Mouse (Mus musculus) neural tube, embryonic 12.5 days (tissue): ENCODE measurements at regions not wholly inside any gene's neighbourhood (a gene's known extent, or its start where the extent isn't known, plus 50 kb on each side); places are given as distances from the start of the nearest gene placed in this dataset.
"Not testable (repeated sequence)": the region's sequence is repeated elsewhere in the genome, so short reads cannot be mapped to it uniquely, and the experiment has no call there.

Experiments
- ATAC-seq: fragments of 200-750 bp; cut with Nextera tagmentation; 2 replicates; pipeline ENCODE4 v1.8.0; 2017; ENCODE audit warnings: low read depth, mild to moderate bottlenecking, moderate TSS enrichment, moderate library complexity; ENCODE audit not compliant: low FRiP score
- H3K27ac ChIP-seq: fragments of 300-500 bp; sonication (generic); 2 replicates; pipeline ENCODE4 v1.5.1; 2016
- H3K27me3 ChIP-seq: fragments of 300-500 bp; sonication (generic); replicated peaks from 2 replicates; pipeline ENCODE4 v1.6.1; 2016; ENCODE audit warnings: mild to moderate bottlenecking
- H3K36me3 ChIP-seq: fragments of 300-500 bp; sonication (generic); 2 replicates; pipeline ENCODE4 v1.6.1; 2016; ENCODE audit warnings: mild to moderate bottlenecking
- H3K4me1 ChIP-seq: fragments of 300-500 bp; sonication (generic); 2 replicates; pipeline ENCODE4 v1.6.1; 2016
- H3K4me2 ChIP-seq: fragments of 300-500 bp; sonication (generic); replicated peaks from 2 replicates; pipeline ENCODE4 v1.6.1; 2016; ENCODE audit warnings: mild to moderate bottlenecking
- H3K4me3 ChIP-seq: fragments of 300-500 bp; sonication (generic); 2 replicates; pipeline ENCODE4 v1.5.1; 2016
- H3K9ac ChIP-seq: fragments of 300-500 bp; sonication (generic); 2 replicates; pipeline ENCODE4 v1.6.1; 2016; ENCODE audit warnings: mild to moderate bottlenecking
- H3K9me3 ChIP-seq: fragments of 300-500 bp; sonication (generic); 2 replicates; pipeline ENCODE4 v1.6.1; 2016; ENCODE audit warnings: mild to moderate bottlenecking
- WGBS: fragments of 180-500 bp; shearing (Covaris S2); methylation state at CpG from one replicate; pipeline ENCODE4 v1.1.7; 2016; 5-methylcytosine and 5-hydroxymethylcytosine counted together

GRCm38 (mm10) chr8:15567742-15568141, 521.9 kb upstream of the BB014433 start:
- H3K4me1 ChIP-seq = no peaks in the 10 kb centered on the region
- 83% methylated on average over 2 of the region's 2 CpGs for WGBS
- H3K9ac ChIP-seq = no peak overlapping the region
- H3K9me3 ChIP-seq = no peaks in the 10 kb centered on the region
- H3K27me3 ChIP-seq = no peaks in the 10 kb centered on the region
- no peak overlapping the region for H3K27ac ChIP-seq
- H3K36me3 ChIP-seq = no peaks in the 10 kb centered on the region
- H3K4me3 ChIP-seq = no peak overlapping the region
- H3K4me2 ChIP-seq = no peak overlapping the region
- no peak for ATAC-seq

GRCm38 (mm10) chr8:15562310-15563296, 516.7 kb upstream of the BB014433 start:
- Histone ChIP-seq H3K27ac (no peak overlapping the region), H3K4me1 (no peaks in the 10 kb centered on the region), H3K9ac (no peak overlapping the region), H3K4me3 (no peak overlapping the region), H3K9me3 (no peaks in the 10 kb centered on the region), H3K4me2 (no peak overlapping the region), H3K36me3 (no peaks in the 10 kb centered on the region), H3K27me3 (no peaks in the 10 kb centered on the region)
- peak; percentile 85 for ATAC-seq
- whole genome bisulfite sequencing = 77% methylated on average over 39 of the region's 39 CpGs

GRCm38 (mm10) chr8:15532027-15532426, 486.1 kb upstream of the BB014433 start:
- Histone ChIP-seq H3K9me3 (no peaks in the 10 kb centered on the region), H3K36me3 (no peaks in the 10 kb centered on the region), H3K27ac (no peak overlapping the region), H3K4me3 (no peak overlapping the region), H3K4me1 (no peaks in the 10 kb centered on the region), H3K4me2 (no peak overlapping the region), H3K9ac (no peak overlapping the region), H3K27me3 (no peaks in the 10 kb centered on the region)
- no peak for ATAC-seq
- 82% methylated on average over 4 of the region's 4 CpGs for WGBS

- Histone ChIP-seq H3K36me3 (no peaks in the 10 kb centered on the region), H3K4me1 (no peaks in the 10 kb centered on the region), H3K4me2 (no peak overlapping the region), H3K27me3 (no peaks in the 10 kb centered on the region), H3K27ac (no peak overlapping the region), H3K9me3 (no peaks in the 10 kb centered on the region), H3K9ac (no peak overlapping the region), H3K4me3 (no peak overlapping the region)
- 94% methylated on average over 3 of the region's 3 CpGs for WGBS
- ATAC-seq = no peak
Measured at GRCm38 (mm10) chr8:15525461-15525860, 479.6 kb upstream of the BB014433 start.

- ATAC-seq, H3K27ac ChIP-seq, H3K4me3 ChIP-seq, H3K4me1 ChIP-seq, H3K27me3 ChIP-seq, H3K36me3 ChIP-seq, H3K9ac ChIP-seq, H3K9me3 ChIP-seq, H3K4me2 ChIP-seq: not testable (repeated sequence)
- WGBS = 65% methylated on average over 19 of the region's 19 CpGs
Measured at GRCm38 (mm10) chr8:15519896-15520295, 474.0 kb upstream of the BB014433 start.

- no peak overlapping the region for H3K27ac ChIP-seq
- no peaks in the 10 kb centered on the region for H3K4me1 ChIP-seq
- H3K27me3 ChIP-seq = no peaks in the 10 kb centered on the region
- no peaks in the 10 kb centered on the region for H3K9me3 ChIP-seq
- H3K4me3 ChIP-seq = no peak overlapping the region
- no peak overlapping the region for H3K9ac ChIP-seq
- H3K4me2 ChIP-seq = no peak overlapping the region
- H3K36me3 ChIP-seq = no peaks in the 10 kb centered on the region
- 82% methylated on average over 4 of the region's 4 CpGs for WGBS
- ATAC-seq = no peak
Measured at GRCm38 (mm10) chr8:15500973-15501372, 455.1 kb upstream of the BB014433 start.

- Histone ChIP-seq H3K9me3 (no peaks in the 10 kb centered on the region), H3K4me3 (no peak overlapping the region), H3K4me1 (no peaks in the 10 kb centered on the region), H3K36me3 (no peaks in the 10 kb centered on the region), H3K4me2 (no peak overlapping the region), H3K9ac (no peak overlapping the region), H3K27ac (no peak overlapping the region), H3K27me3 (no peaks in the 10 kb centered on the region)
- WGBS = 93% methylated on average over 5 of the region's 5 CpGs
- ATAC-seq = no peak
Measured at GRCm38 (mm10) chr8:15497566-15497965, 451.7 kb upstream of the BB014433 start.

GRCm38 (mm10) chr8:15496248-15496647, 450.4 kb upstream of the BB014433 start:
- ATAC-seq = no peak
- H3K9me3 ChIP-seq = no peaks in the 10 kb centered on the region
- H3K27me3 ChIP-seq = no peaks in the 10 kb centered on the region
- no peak overlapping the region for H3K27ac ChIP-seq
- no peak overlapping the region for H3K9ac ChIP-seq
- H3K4me1 ChIP-seq = no peaks in the 10 kb centered on the region
- no peak overlapping the region for H3K4me2 ChIP-seq
- no peak overlapping the region for H3K4me3 ChIP-seq
- 81% methylated on average over 11 of the region's 11 CpGs for WGBS
- no peaks in the 10 kb centered on the region for H3K36me3 ChIP-seq

GRCm38 (mm10) chr8:15490774-15491173, 444.9 kb upstream of the BB014433 start:
- Histone ChIP-seq H3K4me1 (no peaks in the 10 kb centered on the region), H3K9ac (no peak overlapping the region), H3K27me3 (no peaks in the 10 kb centered on the region), H3K27ac (no peak overlapping the region), H3K9me3 (no peaks in the 10 kb centered on the region), H3K36me3 (no peaks in the 10 kb centered on the region), H3K4me2 (no peak overlapping the region), H3K4me3 (no peak overlapping the region)
- 82% methylated on average over 4 of the region's 4 CpGs for WGBS
- ATAC-seq = no peak

GRCm38 (mm10) chr8:15487579-15487978, 441.7 kb upstream of the BB014433 start:
- Histone ChIP-seq H3K4me2 (no peak overlapping the region), H3K36me3 (no peaks in the 10 kb centered on the region), H3K27ac (no peak overlapping the region), H3K4me1 (no peaks in the 10 kb centered on the region), H3K9ac (no peak overlapping the region), H3K9me3 (no peaks in the 10 kb centered on the region), H3K27me3 (no peaks in the 10 kb centered on the region), H3K4me3 (no peak overlapping the region)
- no peak for ATAC-seq
- 70% methylated on average over 5 of the region's 5 CpGs for WGBS

- WGBS = 89% methylated on average over 4 of the region's 4 CpGs
Measured at GRCm38 (mm10) chr8:15470561-15470960, 424.7 kb upstream of the BB014433 start.

GRCm38 (mm10) chr8:15468540-15469476, 422.9 kb upstream of the BB014433 start:
- H3K36me3 ChIP-seq = no peaks in the 10 kb centered on the region
- H3K9ac ChIP-seq = no peak overlapping the region
- no peak overlapping the region for H3K27ac ChIP-seq
- H3K4me1 ChIP-seq = no peaks in the 10 kb centered on the region
- no peak overlapping the region for H3K4me2 ChIP-seq
- ATAC-seq = no peak
- WGBS = 61% methylated on average over 10 of the region's 10 CpGs
- H3K9me3 ChIP-seq = no peaks in the 10 kb centered on the region
- no peak overlapping the region for H3K4me3 ChIP-seq
- H3K27me3 ChIP-seq = no peaks in the 10 kb centered on the region

More at GRCm38 (mm10) chr8:15470561-15470960, 424.7 kb upstream of the BB014433 start:
- H3K27ac ChIP-seq = no peak overlapping the region
- H3K9me3 ChIP-seq = no peaks in the 10 kb centered on the region
- no peak overlapping the region for H3K4me3 ChIP-seq
- ATAC-seq = no peak
- H3K27me3 ChIP-seq = no peaks in the 10 kb centered on the region
- no peak overlapping the region for H3K9ac ChIP-seq
- H3K36me3 ChIP-seq = no peaks in the 10 kb centered on the region
- no peak overlapping the region for H3K4me2 ChIP-seq
- H3K4me1 ChIP-seq = no peaks in the 10 kb centered on the region
